Mouse (Mus musculus) ovary, adult 18-20 months (tissue): Measurements from ENCODE around the gene Nat8f4.
"Not testable (repeated sequence)": the region's sequence is repeated elsewhere in the genome, so short reads cannot be mapped to it uniquely, and the experiment has no call there.

Experiments used
- DNase-seq: peaks from one replicate; pipeline ENCODE4 v3.0.0; 2022; ENCODE audit warnings: low spot score, mixed read lengths

Gene Nat8f4

GRCm38 (mm10) chr6:85904642-85905061, at the start of gene Nat8f4:
Nat8f4 (minus strand) TSS chr6:85904884.
- peak; percentile 62 for DNase-seq

GRCm38 (mm10) chr6:85948549-85948948, 43.9 kb upstream of the Nat8f4 start:
- DNase-seq: no peak

- DNase-seq: no peak
Observed at GRCm38 (mm10) chr6:85942469-85942868, 37.8 kb upstream of the Nat8f4 start.

- no peak for DNase-seq
Observed at GRCm38 (mm10) chr6:85938701-85939100, 34.0 kb upstream of the Nat8f4 start.

- DNase-seq: peak; percentile 88
Observed at GRCm38 (mm10) chr6:85936508-85937465, 32.1 kb upstream of the Nat8f4 start.

GRCm38 (mm10) chr6:85935646-85936045, 31.0 kb upstream of the Nat8f4 start:
- no peak for DNase-seq

GRCm38 (mm10) chr6:85934047-85934446, 29.4 kb upstream of the Nat8f4 start:
- DNase-seq: no peak

GRCm38 (mm10) chr6:85929312-85929711, 24.6 kb upstream of the Nat8f4 start:
- no peak for DNase-seq

GRCm38 (mm10) chr6:85927476-85928464, 23.1 kb upstream of the Nat8f4 start:
- no peak for DNase-seq

- DNase-seq: no peak
Observed at GRCm38 (mm10) chr6:85926709-85927108, 22.0 kb upstream of the Nat8f4 start.

GRCm38 (mm10) chr6:85923643-85924042, 19.0 kb upstream of the Nat8f4 start:
- no peak for DNase-seq

- DNase-seq: no peak
Observed at GRCm38 (mm10) chr6:85919401-85919800, 14.7 kb upstream of the Nat8f4 start.

- DNase-seq: not testable (repeated sequence)
Observed at GRCm38 (mm10) chr6:85918341-85918740, 13.7 kb upstream of the Nat8f4 start.

- DNase-seq: no peak
Observed at GRCm38 (mm10) chr6:85916596-85916995, 11.9 kb upstream of the Nat8f4 start.

GRCm38 (mm10) chr6:85915539-85916513, 11.1 kb upstream of the Nat8f4 start, which contains the start of gene Nat8f1:
Nat8f1 (minus strand) TSS chr6:85915687.
- peak; percentile 85 for DNase-seq

- DNase-seq: no peak
Observed at GRCm38 (mm10) chr6:85915141-85915538, 10.5 kb upstream of the Nat8f4 start.

- no peak for DNase-seq
Observed at GRCm38 (mm10) chr6:85911587-85911986, 6.9 kb upstream of the Nat8f4 start, which contains the start of gene Tprkb. Tprkb (plus strand) TSS chr6:85911865.

- DNase-seq: no peak
Observed at GRCm38 (mm10) chr6:85909704-85910103, 5.0 kb upstream of the Nat8f4 start.

- DNase-seq: no peak
Observed at GRCm38 (mm10) chr6:85908341-85908740, 3.7 kb upstream of the Nat8f4 start.

- peak; percentile 62 for DNase-seq
Observed at GRCm38 (mm10) chr6:85906911-85907351, 2.2 kb upstream of the Nat8f4 start.

GRCm38 (mm10) chr6:85902303-85902702, 2.4 kb downstream of the Nat8f4 start:
- no peak for DNase-seq
